Mouse (Mus musculus) leukemia stem cell, adult 10-12 weeks (primary cell): ENCODE results near the gene Tgfb1i1. TPM values are rescaled to one million over a fixed set of nuclear protein-coding genes. Genes with fewer than 3 reads are reported as not detected.

Source experiments
- polyA plus RNA-seq: library from polyadenylated mRNA; stranded (reverse); fragments of >175 nt; gene quantifications from 2 replicates; pipeline ENCODE4 v1.2.3, GENCODE M21; 2012; ENCODE audit warnings: low replicate concordance

The Tgfb1i1 gene
- polyA plus RNA-seq: 1.0 and 5.8 TPM in 2 replicates

DNA sequence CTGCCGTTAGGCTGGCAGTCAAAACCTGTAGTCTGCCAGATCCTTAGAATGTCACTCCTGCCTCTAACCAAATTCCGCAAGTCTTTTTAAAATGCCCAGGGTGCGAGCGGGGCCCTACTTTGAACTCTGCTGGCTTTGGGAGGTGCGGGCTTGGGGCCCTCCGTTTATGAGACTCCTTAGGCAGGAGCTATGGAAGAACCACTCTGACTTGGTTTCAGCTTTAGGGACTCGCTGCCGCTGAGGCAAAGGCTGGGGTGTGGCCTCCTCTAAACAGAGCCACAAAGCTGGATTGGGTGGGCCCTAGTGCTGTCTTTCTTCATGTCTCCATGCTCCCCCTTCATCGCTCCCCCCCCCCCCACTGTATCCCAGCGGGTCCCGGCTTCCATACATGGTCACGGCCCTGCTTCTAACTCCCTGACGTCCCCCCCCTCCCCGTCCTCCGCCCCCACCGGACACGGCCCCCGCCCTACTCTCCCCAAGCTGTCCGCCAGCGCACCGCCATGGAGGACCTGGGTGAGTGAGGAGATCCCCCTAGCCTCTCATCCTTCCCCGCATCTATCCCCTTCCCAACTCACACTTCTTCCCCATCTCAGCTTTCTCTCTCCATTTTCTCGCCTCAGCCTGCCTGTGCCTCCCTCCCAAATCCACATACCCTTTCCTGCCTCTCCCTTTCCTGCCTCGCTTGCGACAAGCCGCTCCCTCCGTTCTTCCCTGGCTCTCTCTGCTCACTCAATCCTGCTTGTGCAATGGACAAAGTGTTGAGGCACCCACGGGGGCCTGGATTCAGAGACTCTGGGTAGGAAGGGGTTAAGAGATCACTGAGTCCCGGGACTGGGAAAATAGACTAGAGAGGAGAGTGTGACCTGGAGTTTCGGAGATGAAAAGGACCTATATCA, at the start of gene Tgfb1i1:
TSS of gene Tgfb1i1 (plus strand) at position 317 of the 896 bp plus-strand sequence.

GRCm38 (mm10) chr7:128206152-128206551, 40.5 kb upstream of the Tgfb1i1 start, which contains the start of gene Cox6a2:
TSS of gene Cox6a2 (minus strand) at chr7:128206387.

GRCm38 (mm10) chr7:128236856-128237592, 9.6 kb upstream of the Tgfb1i1 start, which contains the start of gene Armc5:
TSS of gene Armc5 (plus strand) at chr7:128237342.

DNA sequence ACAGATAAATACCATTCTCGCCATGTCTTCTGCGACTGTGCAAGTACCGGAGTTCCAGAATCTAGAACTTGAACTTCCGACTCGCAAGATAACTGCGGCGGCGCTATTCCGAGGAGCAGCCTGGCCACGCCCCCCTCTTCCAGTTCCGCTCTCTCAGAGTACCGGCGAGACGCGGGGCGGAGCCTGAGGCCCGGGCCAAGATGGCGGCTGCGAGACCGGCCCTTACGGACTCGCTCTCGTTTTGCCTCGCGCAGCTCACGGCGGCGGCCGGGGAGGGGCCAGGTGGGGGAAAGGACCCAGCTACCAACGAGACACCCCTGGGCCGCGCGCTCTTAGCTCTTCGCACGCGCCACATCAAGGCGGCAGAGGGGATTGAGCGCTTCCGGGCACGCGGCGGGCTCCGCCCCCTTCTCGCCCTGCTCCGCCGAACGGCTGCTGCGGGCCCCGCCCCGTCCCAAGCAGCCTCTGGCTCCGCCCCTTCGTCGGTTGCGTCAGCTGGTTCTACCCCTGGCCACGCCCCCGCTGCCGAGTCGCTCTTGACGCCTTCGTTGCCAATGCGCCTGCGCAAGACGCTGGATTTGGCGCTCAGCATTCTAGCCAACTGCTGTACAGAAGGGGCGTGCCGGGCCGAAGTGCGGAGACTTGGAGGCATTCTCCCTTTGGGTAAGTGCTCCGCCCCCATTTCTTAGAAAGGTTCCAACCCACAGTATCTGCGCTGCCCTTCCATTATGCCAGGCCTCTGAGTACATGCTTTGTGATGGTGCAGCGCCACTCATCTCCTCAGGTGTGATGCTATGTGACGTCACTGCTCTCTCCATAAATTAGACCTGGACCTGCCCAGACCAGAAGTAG, 8.5 kb upstream of the Tgfb1i1 start, which contains the start of gene 9130023H24Rik:
TSS of gene 9130023H24Rik (minus strand) at position 105 of the 852 bp plus-strand sequence.

GRCm38 (mm10) chr7:128265411-128265810, 18.8 kb downstream of the Tgfb1i1 start, which contains the start of gene Slc5a2:
TSS of gene Slc5a2 (plus strand) at chr7:128265657.

GRCm38 (mm10) chr7:128297617-128298480, 51.2 kb downstream of the Tgfb1i1 start, which contains the start of gene BC017158:
TSS of gene BC017158 (minus strand) at chr7:128298170.

Other genes starting within 250 kb of the Tgfb1i1 start
- gene Trim72, start 242.9 kb upstream of the Tgfb1i1 start, polyA plus RNA-seq: 0.10 TPM in 1 of 2 replicates, not detected in the other
- 1.3 and 1.8 TPM in 2 replicates for gene Itgam, start 184.2 kb upstream of the Tgfb1i1 start, polyA plus RNA-seq
- gene Gm49368, start 184.1 kb upstream of the Tgfb1i1 start, polyA plus RNA-seq: not detected in 2 replicates
- gene Itgax, start 117.3 kb upstream of the Tgfb1i1 start, polyA plus RNA-seq: 2.3 and 3.4 TPM in 2 replicates
- gene Itgad, start 92.4 kb upstream of the Tgfb1i1 start, polyA plus RNA-seq: 8.5 and 16.4 TPM in 2 replicates
- 11.9 and 21.5 TPM in 2 replicates for gene Cox6a2, start 40.4 kb upstream of the Tgfb1i1 start, polyA plus RNA-seq
- gene Armc5, start 9.5 kb upstream of the Tgfb1i1 start, polyA plus RNA-seq: 34.5 and 48.8 TPM in 2 replicates
- 0.85 and 1.2 TPM in 2 replicates for gene 9130023H24Rik, start 8.8 kb upstream of the Tgfb1i1 start, polyA plus RNA-seq
- 0.28 and 1.4 TPM in 2 replicates for gene Slc5a2, start 18.8 kb downstream of the Tgfb1i1 start, polyA plus RNA-seq
- gene BC017158, start 51.4 kb downstream of the Tgfb1i1 start, polyA plus RNA-seq: 48.6 and 63.1 TPM in 2 replicates
- gene Rgs10, start 171.9 kb downstream of the Tgfb1i1 start, polyA plus RNA-seq: 78.5 and 96.0 TPM in 2 replicates
- 74.0 and 113 TPM in 2 replicates for gene Tial1, start 214.9 kb downstream of the Tgfb1i1 start, polyA plus RNA-seq